Mouse (Mus musculus) liver, embryonic 16.5 days (tissue): ENCODE data around the gene Khdc4. TPM values are rescaled to one million over a fixed set of nuclear protein-coding genes. Genes with fewer than 3 reads are reported as not detected.

Experiments
- ATAC-seq: fragments of 200-750 bp; cut with Nextera tagmentation; 2 replicates; pipeline ENCODE4 v1.8.0; 2017; ENCODE audit warnings: low read depth, mild to moderate bottlenecking, moderate number of reproducible peaks, moderate library complexity
- H3K27ac ChIP-seq: fragments of 300-500 bp; sonication (generic); 2 replicates; pipeline ENCODE4 v1.5.1; 2014; ENCODE audit warnings: mild to moderate bottlenecking, low read length
- H3K27me3 ChIP-seq: fragments of 300-500 bp; sonication (generic); 2 replicates; pipeline ENCODE4 v1.6.1; 2014; ENCODE audit warnings: low read depth, low read length, mixed read lengths; ENCODE audit not compliant: control insufficient read depth, insufficient read depth
- H3K36me3 ChIP-seq: fragments of 300-500 bp; sonication (generic); 2 replicates; pipeline ENCODE4 v1.6.1; 2014; ENCODE audit warnings: mild to moderate bottlenecking; ENCODE audit not compliant: control insufficient read depth, insufficient read depth
- H3K4me1 ChIP-seq: fragments of 300-500 bp; sonication (generic); 2 replicates; pipeline ENCODE4 v1.6.1; 2014; ENCODE audit warnings: low read depth, low read length, mixed read lengths; ENCODE audit not compliant: control insufficient read depth
- H3K4me2 ChIP-seq: fragments of 300-500 bp; sonication (generic); 2 replicates; pipeline ENCODE4 v1.6.1; 2014; ENCODE audit warnings: low read depth, low read length, mixed read lengths
- H3K4me3 ChIP-seq: fragments of 300-500 bp; sonication (generic); 2 replicates; pipeline ENCODE4 v1.5.1; 2014; ENCODE audit warnings: low read depth, mild to moderate bottlenecking, low read length
- H3K9ac ChIP-seq: fragments of 300-500 bp; sonication (generic); 2 replicates; pipeline ENCODE4 v1.6.1; 2014; ENCODE audit warnings: low read depth, low read length
- H3K9me3 ChIP-seq: fragments of 300-500 bp; sonication (generic); replicated peaks from 2 replicates; pipeline ENCODE4 v1.6.1; 2016; ENCODE audit warnings: low read length; ENCODE audit not compliant: control insufficient read depth
- WGBS: fragments of 180-500 bp; shearing (Covaris S2); extraction: QIAGEN DNeasy Blood & Tissue Kit; methylation state at CpG from one replicate; pipeline ENCODE4 v1.1.7; 2014; ENCODE audit not compliant: insufficient replicate concordance; 5-methylcytosine and 5-hydroxymethylcytosine counted together
- polyA plus RNA-seq: library from polyadenylated mRNA; unstranded; fragments of >200 nt; fragmentation: Nextera tagmentation; extraction: Ambion mirVana; gene quantifications from 2 replicates; pipeline ENCODE4 v1.2.1, GENCODE M21; 2015

Gene Khdc4
- polyA plus RNA-seq, 1 experiment from 2014 or later: 24.5 TPM

GRCm38 (mm10) chr3:88762401-88762831, 76.8 kb downstream of the Khdc4 start:
- Histone ChIP-seq H3K4me1 (peaks cover 8% of the 10 kb centered on the region), H3K9ac (no peak overlapping the region), H3K9me3 (no peaks in the 10 kb centered on the region), H3K4me3 (no peak overlapping the region), H3K27me3 (no peaks in the 10 kb centered on the region), H3K36me3 (no peaks in the 10 kb centered on the region), H3K4me2 (no peak overlapping the region), H3K27ac (no peak overlapping the region)
- ATAC-seq: no peak
- WGBS: 40% methylated on average over 6 of the region's 6 CpGs

Other genes with a start within 250 kb of the Khdc4 start
- gene Sema4a, start 224.6 kb upstream of the Khdc4 start, polyA plus RNA-seq: 27.0 and 29.1 TPM in 2 replicates
- 123 and 131 TPM in 2 replicates for gene Lmna, start 175.8 kb upstream of the Khdc4 start, polyA plus RNA-seq
- gene Mex3a, start 153.4 kb upstream of the Khdc4 start, polyA plus RNA-seq: 0.44 and 0.53 TPM in 2 replicates
- gene Rab25, start 137.5 kb upstream of the Khdc4 start, polyA plus RNA-seq: 0.32 and 1.1 TPM in 2 replicates
- 98.6 and 107 TPM in 2 replicates for gene Lamtor2, start 132.7 kb upstream of the Khdc4 start, polyA plus RNA-seq
- gene Ubqln4, start 132.0 kb upstream of the Khdc4 start, polyA plus RNA-seq: 14.8 and 16.4 TPM in 2 replicates
- 171 and 190 TPM in 2 replicates for gene Ssr2, start 109.9 kb upstream of the Khdc4 start, polyA plus RNA-seq
- gene Arhgef2, start 79.8 kb upstream of the Khdc4 start, polyA plus RNA-seq: 16.4 and 20.0 TPM in 2 replicates
- gene Rxfp4, start 32.7 kb upstream of the Khdc4 start, polyA plus RNA-seq: not detected in 2 replicates
- 32.9 and 33.8 TPM in 2 replicates for gene Rit1, start 31.0 kb downstream of the Khdc4 start, polyA plus RNA-seq
- gene Syt11, start 89.4 kb downstream of the Khdc4 start, polyA plus RNA-seq: 0.42 and 0.54 TPM in 2 replicates
- 2.8 and 3.3 TPM in 2 replicates for gene Gon4l, start 149.4 kb downstream of the Khdc4 start, polyA plus RNA-seq
- 9.1 and 9.5 TPM in 2 replicates for gene Msto1, start 228.2 kb downstream of the Khdc4 start, polyA plus RNA-seq